Mouse (Mus musculus) gastrocnemius, postnatal 4 days (tissue): ENCODE results near the gene Elmo3. TPM values are rescaled to one million over a fixed set of nuclear protein-coding genes. Genes with fewer than 3 reads are reported as not detected.

Experiments
- DNase-seq, 2 experiments: peaks; one replicate each; pipeline ENCODE4 v3.0.0; 2021 to 2022; ENCODE audit warnings: low spot score in 2 of 2, mixed read lengths in 2 of 2
- total RNA-seq, 2 experiments: library from RNA; stranded (reverse); gene quantifications; 2 replicates each; pipeline ENCODE4 v1.2.3; 2021

The Elmo3 gene
- total RNA-seq, 2 experiments from 2014 or later: 1.0 to 1.1 TPM

GRCm38 (mm10) chr8:105325641-105326093 lies 20.3 kb downstream of the Elmo3 start:
- DNase-seq: no peak

DNA sequence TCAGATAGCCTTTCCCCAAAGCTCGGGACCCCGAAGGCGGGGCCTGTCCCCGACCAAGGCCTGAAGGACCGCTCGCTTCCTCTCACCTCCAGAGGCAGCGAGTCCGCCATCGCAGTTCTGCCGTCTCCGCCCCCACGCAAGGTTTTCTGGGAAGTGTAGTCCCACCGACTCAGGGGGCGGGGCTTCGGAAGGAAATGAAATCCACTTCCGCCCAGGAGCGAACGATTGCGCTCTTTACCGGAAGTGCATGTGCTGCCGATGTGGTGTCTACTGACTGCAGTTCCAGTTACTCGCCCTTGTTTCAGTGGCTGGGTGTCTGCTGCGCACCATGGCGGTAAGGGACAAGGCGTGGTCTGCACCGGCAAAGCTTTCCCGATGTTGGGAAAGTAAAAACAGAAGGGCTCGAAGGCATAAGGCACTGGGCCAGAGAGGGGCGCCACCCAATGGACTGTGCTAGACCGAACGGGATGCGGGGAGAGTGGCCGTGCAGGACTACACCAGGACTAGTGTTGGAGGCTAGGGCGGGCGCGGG lies 20.8 kb downstream of the Elmo3 start, which contains the start of the genes Lrrc29 and Tmem208:
TSS of gene Lrrc29 (minus strand) at position 138 of the 532 bp plus-strand sequence.
TSS of gene Tmem208 (plus strand) at position 214 of the 532 bp plus-strand sequence.
- DNase-seq: peak; percentile 94 to 98

DNA sequence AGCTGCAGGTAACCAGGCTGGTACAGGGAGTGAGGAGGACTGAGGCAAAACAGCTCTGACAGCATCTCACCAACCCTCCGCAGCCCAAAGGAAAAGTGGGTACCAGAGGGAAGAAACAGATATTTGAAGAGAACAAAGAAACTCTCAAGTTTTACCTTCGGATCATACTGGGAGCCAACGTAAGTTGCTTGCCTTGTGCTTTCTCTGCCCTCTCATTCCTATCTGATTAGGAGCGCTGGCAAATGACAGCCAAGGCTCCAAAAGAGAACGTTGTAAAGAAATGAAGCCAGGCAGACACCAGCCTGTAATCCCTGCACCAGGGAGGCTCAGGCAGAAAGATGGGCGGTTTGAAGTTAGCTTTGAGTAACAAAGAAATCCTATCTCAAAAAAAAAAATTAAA lies 21.6 kb downstream of the Elmo3 start:
- no peak for DNase-seq

DNA sequence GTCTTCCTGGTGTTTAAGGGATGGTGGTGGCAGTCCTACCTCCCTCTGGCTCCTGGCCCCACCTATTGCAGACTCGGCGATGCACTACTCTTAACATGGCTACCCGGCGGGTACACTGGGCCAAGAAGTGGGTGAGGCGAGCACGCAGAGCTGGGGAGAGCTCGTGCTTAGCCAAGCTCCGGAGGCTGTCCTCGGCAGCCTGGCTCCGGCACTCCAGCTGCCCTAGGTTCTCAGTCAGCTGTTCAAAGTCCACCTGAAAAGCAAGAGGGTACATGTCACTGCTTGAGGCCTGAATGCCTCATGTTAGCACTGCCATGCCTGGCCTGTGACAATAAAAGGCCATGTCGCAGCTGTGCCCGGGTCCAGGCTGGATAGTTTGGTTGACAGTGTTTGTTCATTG lies 24.9 kb downstream of the Elmo3 start:
- DNase-seq: no peak

- DNase-seq: no peak
Observed at GRCm38 (mm10) chr8:105331469-105331868, 26.1 kb downstream of the Elmo3 start.

DNA sequence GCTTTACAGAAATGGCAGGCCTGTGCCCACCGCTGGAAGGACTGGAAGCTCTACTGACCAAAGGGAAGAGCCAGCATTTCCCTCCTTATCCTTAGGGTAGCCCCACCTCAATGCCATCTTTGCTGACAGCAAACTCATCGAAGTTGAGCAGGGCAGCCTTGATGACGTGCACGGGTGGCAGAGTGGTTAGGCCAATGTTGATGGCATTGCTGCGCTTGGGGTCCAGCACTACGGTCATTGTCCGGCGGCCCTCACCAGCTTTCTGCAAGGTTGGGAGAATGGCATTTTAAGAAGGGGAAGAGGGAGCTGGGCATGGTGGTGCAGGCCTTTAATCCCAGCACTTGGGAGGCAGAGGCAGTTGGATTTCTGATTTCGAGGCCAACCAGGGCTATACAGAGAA lies 26.5 kb downstream of the Elmo3 start:
- no peak for DNase-seq

DNA sequence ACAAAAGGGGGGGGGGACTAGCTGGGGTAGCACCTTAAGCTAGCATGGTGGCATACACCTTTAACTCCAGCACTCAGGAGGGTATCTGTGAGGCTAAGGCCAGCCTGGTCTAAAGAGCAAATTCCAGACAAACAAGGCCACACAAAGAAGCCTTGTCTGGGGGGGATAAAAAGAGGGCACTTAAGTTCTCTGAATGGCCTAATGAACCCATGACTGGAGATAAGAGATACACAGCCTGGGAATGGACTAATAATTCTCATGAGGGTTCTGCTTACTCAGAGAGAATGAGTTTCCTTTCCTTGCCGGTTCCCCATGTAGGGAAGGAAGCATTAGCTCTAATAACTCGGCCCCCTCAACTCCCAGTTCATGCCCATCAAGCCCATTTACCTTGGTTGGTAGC lies 27.1 kb downstream of the Elmo3 start:
- no peak for DNase-seq

DNA sequence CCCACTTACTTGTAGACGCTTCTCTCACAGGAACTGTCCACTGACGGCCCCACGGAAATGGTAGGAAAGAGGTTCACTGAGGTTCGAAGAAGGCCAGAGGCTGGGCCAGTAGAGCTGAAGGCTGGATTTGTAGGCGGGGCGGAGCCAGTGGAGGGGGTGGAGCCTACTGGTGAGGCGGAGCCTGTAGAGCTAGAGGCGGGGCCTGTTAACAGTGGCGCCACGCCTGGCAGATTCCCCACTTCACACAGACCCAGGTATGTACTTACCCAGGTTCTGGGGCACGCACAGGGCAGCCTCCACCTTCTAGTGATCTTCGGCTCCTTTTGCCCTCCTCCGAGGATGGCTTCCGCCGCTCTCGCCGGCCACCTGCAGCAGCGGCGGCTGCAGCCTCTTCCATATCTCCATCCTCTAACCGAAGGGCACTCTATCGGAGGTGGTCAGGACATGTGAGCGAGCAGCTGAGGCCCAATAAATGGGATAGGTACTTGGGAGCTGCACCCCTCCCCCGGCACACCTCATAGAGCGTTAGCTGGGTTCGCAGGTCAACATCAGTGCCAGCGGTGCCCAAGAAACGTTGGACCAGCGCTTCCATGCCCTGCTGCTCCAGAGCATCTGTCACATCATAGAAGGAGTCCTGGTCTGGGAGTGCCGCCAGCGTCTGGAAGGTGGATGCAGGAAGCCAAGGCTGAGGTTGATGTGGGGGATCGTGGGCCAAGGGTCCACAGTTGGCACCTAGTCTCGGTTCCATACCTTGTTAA lies 31.2 kb downstream of the Elmo3 start:
- DNase-seq: no peak

DNA sequence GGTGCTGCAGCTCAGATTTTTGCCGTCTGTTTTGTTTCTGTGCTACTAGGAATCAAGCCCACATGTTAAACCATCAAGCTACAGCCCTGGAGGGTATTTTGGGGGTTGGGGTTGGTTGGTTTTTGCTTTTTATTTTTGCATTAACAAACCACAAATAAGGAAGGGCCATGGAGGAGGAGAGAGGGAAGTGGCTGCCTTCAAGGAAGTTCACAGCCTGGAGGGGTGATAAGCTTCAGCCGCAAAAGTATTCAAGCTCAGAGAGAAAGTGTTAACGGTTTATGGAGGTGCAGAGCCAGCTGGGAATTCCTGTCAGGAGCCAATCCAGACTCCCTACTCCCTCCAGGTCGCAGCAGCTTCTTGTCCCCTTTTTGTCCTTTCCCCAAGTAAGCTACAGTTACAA lies 33.6 kb downstream of the Elmo3 start:
- no peak for DNase-seq

DNA sequence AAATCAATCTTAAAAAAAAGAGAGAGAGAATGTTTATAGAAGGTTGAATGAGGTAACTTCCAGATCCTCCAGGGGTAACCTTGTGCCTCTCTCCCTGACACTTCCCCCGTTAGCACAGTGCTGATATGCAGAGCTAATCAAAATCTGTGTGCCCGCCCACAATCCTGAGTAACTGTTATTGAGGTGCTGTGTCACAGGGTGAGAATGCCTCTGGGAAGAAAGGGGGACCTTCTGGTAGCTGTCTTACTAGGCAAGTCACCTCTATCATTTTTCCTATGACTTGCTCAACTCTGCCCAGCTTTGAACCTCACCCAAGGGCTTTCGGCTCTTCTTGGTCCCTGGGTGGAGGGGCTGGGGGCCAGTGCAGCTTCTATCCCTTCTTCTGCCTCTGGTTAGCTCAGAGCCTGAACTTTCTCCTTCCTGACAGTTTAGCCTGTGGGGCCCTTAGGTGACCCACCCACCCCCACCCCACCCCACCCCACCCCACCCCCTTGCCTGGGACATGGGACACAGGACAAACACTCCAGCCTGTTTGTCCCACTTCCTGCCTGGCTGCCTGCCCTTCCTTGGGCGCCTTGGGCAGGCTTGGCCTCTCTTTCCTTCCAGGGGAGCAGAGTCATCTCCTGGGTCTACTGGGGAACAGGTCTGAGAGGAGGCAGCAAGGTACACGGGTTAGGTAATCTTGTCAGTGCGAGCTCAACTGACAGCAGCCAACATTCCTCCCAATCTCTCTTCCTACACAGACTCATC lies 34.7 kb downstream of the Elmo3 start:
- DNase-seq: no peak

GRCm38 (mm10) chr8:105341399-105341798 lies 36.0 kb downstream of the Elmo3 start:
- no peak for DNase-seq

DNA sequence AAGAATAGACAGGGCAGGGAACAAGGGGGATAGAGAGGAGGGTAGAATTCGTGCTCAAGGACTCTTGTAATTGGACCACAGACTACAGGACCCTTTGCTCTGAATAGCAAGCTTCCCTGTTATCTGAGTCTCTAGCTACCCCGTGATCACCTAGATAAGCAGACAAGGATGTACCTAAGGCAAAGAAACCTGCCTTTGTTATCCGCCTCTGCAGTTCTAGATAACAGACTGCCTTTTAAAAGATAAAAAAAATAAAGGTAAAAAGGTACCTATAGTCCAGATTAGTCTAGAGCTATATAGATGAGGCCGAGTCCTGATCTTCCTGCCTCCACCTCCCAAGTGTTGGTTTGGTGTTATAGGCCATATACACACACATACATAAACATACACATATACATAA lies 37.4 kb downstream of the Elmo3 start:
- DNase-seq: no peak

- DNase-seq: no peak
Observed at GRCm38 (mm10) chr8:105343791-105344574, 38.6 kb downstream of the Elmo3 start.

DNA sequence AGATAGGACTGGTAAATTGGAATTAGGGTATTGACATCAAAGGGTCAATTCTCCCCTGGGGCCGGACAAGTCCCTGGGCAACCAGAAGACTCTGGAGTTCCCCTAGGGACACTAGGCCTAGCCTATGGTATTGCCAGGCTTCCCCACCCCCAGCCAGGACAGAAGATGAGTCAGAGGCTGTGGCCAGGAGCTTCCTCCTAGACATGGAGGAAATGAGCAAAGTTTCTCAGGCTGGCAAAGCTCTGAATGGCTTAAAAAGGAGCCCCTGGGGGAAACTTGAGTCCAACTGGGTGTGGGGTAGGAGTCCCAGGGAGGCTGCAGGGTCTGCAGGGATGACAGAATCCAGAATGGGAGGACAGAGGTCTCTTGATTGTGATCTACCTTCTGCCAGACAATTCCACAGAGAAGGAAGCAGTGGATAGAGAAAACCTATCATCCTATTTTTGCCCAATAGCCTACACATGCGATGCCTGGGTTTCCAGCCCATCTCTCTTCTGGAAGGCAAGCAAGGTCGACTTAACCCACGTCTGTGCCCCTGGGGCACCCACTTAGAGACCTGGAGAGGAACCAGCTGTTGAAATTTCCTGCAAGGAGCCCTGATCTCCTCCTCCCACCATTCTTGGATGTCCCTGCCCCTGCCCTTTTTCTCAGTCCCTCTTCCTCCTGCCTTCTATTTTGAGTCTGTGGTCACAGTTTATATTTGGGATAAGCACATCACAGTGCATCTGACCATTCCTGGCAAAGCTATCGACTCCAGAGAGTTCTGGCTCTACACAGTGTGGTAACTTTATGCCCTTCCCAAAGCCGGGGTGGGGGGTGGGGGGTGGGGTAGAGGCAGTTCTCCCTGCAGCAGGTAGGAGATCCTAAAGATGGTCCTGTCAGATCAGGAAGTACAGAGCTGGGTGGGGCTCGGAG lies 39.9 kb downstream of the Elmo3 start:
- DNase-seq: no peak

DNA sequence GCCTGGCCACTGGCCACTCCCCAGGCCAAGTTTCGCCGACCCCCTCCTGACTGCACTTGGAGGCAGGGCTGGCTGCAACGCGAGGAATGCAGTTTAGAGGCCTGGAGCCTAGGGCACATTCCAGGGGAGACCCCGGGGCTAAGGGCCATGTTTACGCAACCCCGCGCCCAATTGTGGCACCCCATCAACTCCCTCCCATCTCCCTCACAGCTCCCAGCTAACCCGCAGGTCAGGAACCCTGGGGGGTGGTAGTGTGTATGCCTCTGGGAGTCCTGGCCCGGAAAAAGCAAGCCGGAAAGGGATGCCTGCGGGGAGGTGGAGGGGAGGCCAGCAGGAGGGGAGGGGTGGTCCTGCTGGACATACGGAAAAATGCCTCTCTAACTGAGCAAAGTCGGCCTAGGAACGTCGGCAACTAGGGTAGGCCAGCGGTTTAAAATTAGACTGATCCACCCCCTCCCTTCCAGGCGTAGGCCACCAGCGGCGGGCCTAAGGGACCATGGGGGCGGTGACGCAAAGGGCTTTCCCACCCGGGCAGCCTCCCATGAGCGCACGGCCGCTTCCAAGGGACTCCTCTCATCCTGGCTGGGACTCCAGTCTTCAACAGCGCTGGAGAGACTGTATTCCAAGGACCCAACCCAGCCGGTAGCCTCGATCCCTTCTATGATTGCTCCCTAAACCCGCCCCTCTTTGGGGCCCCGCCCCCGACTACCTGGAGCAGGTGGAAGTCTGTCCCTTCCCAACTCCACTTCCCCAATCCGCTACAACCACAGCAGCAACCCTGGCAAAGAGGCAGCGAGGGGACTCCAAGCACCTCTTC lies 41.4 kb downstream of the Elmo3 start:
- DNase-seq: peak; percentile 62 to 74

- peak; percentile 83 to 92 for DNase-seq
Observed at GRCm38 (mm10) chr8:105347428-105348221, 42.2 kb downstream of the Elmo3 start, which contains the start of gene Fhod1. Gene Fhod1, minus strand, starts transcription at chr8:105347953.

DNA sequence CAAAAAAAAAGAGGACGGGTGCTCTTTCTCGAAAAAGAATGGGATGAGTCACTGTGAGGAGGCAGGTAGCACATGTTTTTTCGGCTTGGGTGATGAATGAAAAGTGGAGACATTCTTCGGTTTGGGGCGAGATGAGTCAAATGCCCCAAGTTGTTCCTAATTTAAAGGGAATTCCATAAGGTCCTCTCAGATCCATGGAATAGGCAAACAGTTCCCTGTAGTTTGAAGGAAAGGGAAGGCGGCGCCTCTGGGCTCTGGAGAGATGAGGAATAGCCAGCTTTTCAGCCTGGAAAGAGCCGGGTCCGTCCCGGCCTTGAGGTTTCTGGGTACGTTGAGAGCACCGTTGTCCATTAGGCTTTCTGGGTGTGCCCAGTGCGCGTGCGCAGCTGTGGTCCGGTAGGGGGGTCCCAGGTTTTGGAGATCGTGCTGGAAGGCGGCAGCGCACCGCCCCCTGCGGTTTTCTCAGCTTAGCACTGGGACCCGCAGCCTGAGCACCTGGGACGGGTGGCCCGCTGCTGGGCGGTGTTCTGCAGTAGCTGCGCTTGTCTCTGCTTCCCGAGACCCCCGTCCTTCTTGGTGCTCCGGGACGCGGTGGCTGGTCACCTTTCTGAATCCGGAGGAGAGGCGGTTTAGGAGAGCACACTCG lies 43.2 kb downstream of the Elmo3 start, which contains the start of gene Slc9a5:
TSS of gene Slc9a5 (plus strand) at position 394 of the 646 bp plus-strand sequence.
- DNase-seq: peak in 1 of 2 experiments; percentile 47
